9 mouse cellular contexts compared by ENCODE assay signal in genomic region chr1:89131707-89132106, GRCm38 (mm10).
DNase-seq lines count a peak whose midpoint lies in the region; ATAC-seq lines count a peak whose summit lies in the region.
"Had no signal": no experiment of that assay in that cellular context is flagged by ENCODE, and none has a peak within 500 bp of the region (broad histone marks: within the 10 kb centered on the region; RNA-seq: fewer than 3 reads in every experiment).

No protein-coding gene starts in this region.

- DNase-seq in forebrain, embryonic 14.5 days (ENCODE audit: low spot score): peak; percentile 13
- DNase-seq in urinary bladder, postnatal 14 days (ENCODE audit: low spot score): peak; percentile 67
- DNase-seq in urinary bladder, postnatal 10 days (ENCODE audit: low spot score): no peak
- no peak for DNase-seq in spleen, postnatal 14 days (ENCODE audit: low spot score in 2 of 2)

- H3K9me3 ChIP-seq in forebrain, embryonic 14.5 days (replicated peaks; ENCODE audit: control insufficient read depth, low read length): no peaks in the 10 kb centered on the region
- H3K9me3 ChIP-seq in forebrain, embryonic 15.5 days: no peaks in the 10 kb centered on the region
- peaks cover 4% of the 10 kb centered on the region for H3K9me3 ChIP-seq in heart, embryonic 16.5 days (replicated peaks; ENCODE audit: control insufficient read depth, low read length)
- no peaks in the 10 kb centered on the region for H3K9me3 ChIP-seq in stomach, embryonic 16.5 days (replicated peaks; ENCODE audit: control insufficient read depth, low read length)
- H3K9me3 ChIP-seq in intestine, embryonic 16.5 days (ENCODE audit: control insufficient read depth, low read length): peaks cover 3% of the 10 kb centered on the region; the same call in 1 of the 2 replicates
- H3K9me3 ChIP-seq: midbrain, embryonic 15.5 days had no signal

- no peaks in the 10 kb centered on the region for H3K27me3 ChIP-seq in forebrain, embryonic 14.5 days (replicated peaks; ENCODE audit: control insufficient read depth, insufficient read depth, low read length)
- no peaks in the 10 kb centered on the region for H3K27me3 ChIP-seq in forebrain, embryonic 15.5 days
- H3K27me3 ChIP-seq in heart, embryonic 16.5 days (ENCODE audit: control insufficient read depth, insufficient read depth, low read length): no peaks in the 10 kb centered on the region
- no peaks in the 10 kb centered on the region for H3K27me3 ChIP-seq in stomach, embryonic 16.5 days (ENCODE audit: control insufficient read depth, insufficient read depth, low read length)
- H3K27me3 ChIP-seq in intestine, embryonic 16.5 days (replicated peaks; ENCODE audit: control insufficient read depth, insufficient read depth, low read length): no peaks in the 10 kb centered on the region
- H3K27me3 ChIP-seq: midbrain, embryonic 15.5 days had no signal

- H3K4me1 ChIP-seq in forebrain, embryonic 14.5 days (ENCODE audit: control insufficient read depth, insufficient read depth, low read length): peaks cover 10% of the 10 kb centered on the region
- peaks cover 18% of the 10 kb centered on the region for H3K4me1 ChIP-seq in forebrain, embryonic 15.5 days
- peaks cover 51% of the 10 kb centered on the region for H3K4me1 ChIP-seq in heart, embryonic 16.5 days (ENCODE audit: control insufficient read depth, insufficient read depth, low read length)
- H3K4me1 ChIP-seq in stomach, embryonic 16.5 days (ENCODE audit: control insufficient read depth, insufficient read depth, low read length): peaks cover 11% of the 10 kb centered on the region; the same call in 1 of the 2 replicates
- peaks cover 9% of the 10 kb centered on the region; the same call in 1 of the 2 replicates for H3K4me1 ChIP-seq in intestine, embryonic 16.5 days (ENCODE audit: control insufficient read depth, insufficient read depth, low read length)

- ATAC-seq in forebrain, embryonic 14.5 days: no peak; the same call in 1 of the 2 replicates
- no peak for ATAC-seq in forebrain, embryonic 15.5 days (replicated peaks)
- ATAC-seq in heart, embryonic 16.5 days (replicated peaks; ENCODE audit: extremely low read depth, insufficient read depth, low FRiP score): peak; percentile 71
- ATAC-seq in stomach, embryonic 16.5 days (ENCODE audit: insufficient read depth, low FRiP score): peak; percentile 38; the same call in 1 of the 2 replicates
- no peak for ATAC-seq in intestine, embryonic 16.5 days
- ATAC-seq: midbrain, embryonic 15.5 days had no signal

- H3K36me3 ChIP-seq in forebrain, embryonic 14.5 days (ENCODE audit: control insufficient read depth, insufficient read depth, low read length): no peaks in the 10 kb centered on the region
- H3K36me3 ChIP-seq in forebrain, embryonic 15.5 days: no peaks in the 10 kb centered on the region
- H3K36me3 ChIP-seq in heart, embryonic 16.5 days (ENCODE audit: control insufficient read depth, insufficient read depth): peaks cover 2% of the 10 kb centered on the region; the same call in 1 of the 2 replicates
- H3K36me3 ChIP-seq in stomach, embryonic 16.5 days (ENCODE audit: control insufficient read depth, insufficient read depth, low read length): no peaks in the 10 kb centered on the region
- no peaks in the 10 kb centered on the region for H3K36me3 ChIP-seq in intestine, embryonic 16.5 days (ENCODE audit: control insufficient read depth, insufficient read depth, low read length)
- H3K36me3 ChIP-seq: midbrain, embryonic 15.5 days had no signal

- no peak overlapping the region for H3K4me3 ChIP-seq in forebrain, embryonic 14.5 days (ENCODE audit: low read depth, low read length)
- H3K4me3 ChIP-seq in forebrain, embryonic 15.5 days: no peak overlapping the region
- H3K4me3 ChIP-seq in heart, embryonic 16.5 days (ENCODE audit: low read length): no peak overlapping the region
- H3K4me3 ChIP-seq in stomach, embryonic 16.5 days (replicated peaks; ENCODE audit: low read length): no peak overlapping the region
- H3K4me3 ChIP-seq in intestine, embryonic 16.5 days (ENCODE audit: low read length): no peak overlapping the region
- H3K4me3 ChIP-seq: midbrain, embryonic 15.5 days had no signal

- no peak overlapping the region for H3K9ac ChIP-seq in forebrain, embryonic 14.5 days (ENCODE audit: low read length)
- H3K9ac ChIP-seq in forebrain, embryonic 15.5 days (replicated peaks): no peak overlapping the region
- H3K9ac ChIP-seq in heart, embryonic 16.5 days (ENCODE audit: low read length): peak overlapping the region; percentile 47; the same call in 1 of the 2 replicates
- no peak overlapping the region for H3K9ac ChIP-seq in stomach, embryonic 16.5 days (ENCODE audit: low read length)
- no peak overlapping the region for H3K9ac ChIP-seq in intestine, embryonic 16.5 days (ENCODE audit: low read depth, low read length)
- H3K9ac ChIP-seq: midbrain, embryonic 15.5 days had no signal

- no peak overlapping the region for H3K4me2 ChIP-seq in forebrain, embryonic 14.5 days (ENCODE audit: low read length)
- H3K4me2 ChIP-seq in forebrain, embryonic 15.5 days (replicated peaks): no peak overlapping the region
- peak overlapping the region; percentile 29 for H3K4me2 ChIP-seq in heart, embryonic 16.5 days (ENCODE audit: low read depth, low read length)
- no peak overlapping the region for H3K4me2 ChIP-seq in stomach, embryonic 16.5 days (ENCODE audit: low read depth, low read length)
- no peak overlapping the region for H3K4me2 ChIP-seq in intestine, embryonic 16.5 days (ENCODE audit: low read depth, low read length)
- H3K4me2 ChIP-seq: midbrain, embryonic 15.5 days had no signal

- H3K27ac ChIP-seq in forebrain, embryonic 14.5 days (ENCODE audit: low read depth, low read length): no peak overlapping the region
- H3K27ac ChIP-seq in forebrain, embryonic 15.5 days (replicated peaks): no peak overlapping the region
- peak overlapping the region; percentile 77 for H3K27ac ChIP-seq in heart, embryonic 16.5 days (ENCODE audit: low read length)
- H3K27ac ChIP-seq in stomach, embryonic 16.5 days (ENCODE audit: low read length): peak overlapping the region; percentile 28; the same call in 1 of the 2 replicates
- H3K27ac ChIP-seq in intestine, embryonic 16.5 days (ENCODE audit: low read length): no peak overlapping the region
- H3K27ac ChIP-seq: midbrain, embryonic 15.5 days had no signal

- 72% methylated on average over 8 of the region's 8 CpGs for WGBS in forebrain, embryonic 14.5 days
- 73% methylated on average over 8 of the region's 8 CpGs for WGBS in forebrain, embryonic 15.5 days
- 31% methylated on average over 8 of the region's 8 CpGs for WGBS in heart, embryonic 16.5 days
- 65% methylated on average over 8 of the region's 8 CpGs for WGBS in stomach, embryonic 16.5 days
- 77% methylated on average over 8 of the region's 8 CpGs for WGBS in intestine, embryonic 16.5 days

Comparison
In these comparisons a context has a peak if more than half of its experiments do, and no peak if none do; other contexts are left out.
1. DNase-seq: peak in forebrain, embryonic 14.5 days (single experiment) and urinary bladder, postnatal 14 days (single experiment); none in urinary bladder, postnatal 10 days (single experiment) and spleen, postnatal 14 days (0 of 2).
2. ATAC-seq: peak in heart, embryonic 16.5 days (single experiment) and stomach, embryonic 16.5 days (single experiment); none in forebrain, embryonic 14.5 days (single experiment), forebrain, embryonic 15.5 days (single experiment) and intestine, embryonic 16.5 days (single experiment).
3. H3K27ac ChIP-seq: peak in heart, embryonic 16.5 days (single experiment) and stomach, embryonic 16.5 days (single experiment); none in forebrain, embryonic 14.5 days (single experiment), forebrain, embryonic 15.5 days (single experiment) and intestine, embryonic 16.5 days (single experiment).